Mouse (Mus musculus): ENCODE measurements around the gene Rho. TPM values are rescaled to one million over a fixed set of nuclear protein-coding genes. Genes with fewer than 3 reads are reported as not detected.

Rho gene
- total and polyA plus RNA-seq, 2 experiments from 2014 or later, result 0.08 to 0.37 TPM

DNA sequence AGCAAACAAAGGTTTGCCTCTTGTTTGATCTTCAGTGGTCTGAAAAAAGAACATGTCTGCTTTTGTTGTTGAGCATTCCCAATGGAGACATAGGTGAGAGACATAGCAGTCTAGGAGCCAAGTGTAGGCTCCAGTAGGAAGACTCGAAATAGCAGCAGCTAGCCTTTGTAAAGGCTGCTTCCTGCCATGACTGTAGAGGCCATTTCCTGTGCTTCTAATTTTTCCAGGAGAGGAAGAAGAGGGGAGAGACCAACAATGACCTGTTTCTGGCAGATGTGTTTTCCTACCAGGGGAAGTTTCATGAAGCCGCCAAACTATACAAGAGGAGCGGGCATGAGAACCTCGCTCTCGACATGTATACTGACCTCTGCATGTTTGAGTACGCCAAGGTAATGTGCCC, 26.0 kb upstream of the Rho start:
- Histone ChIP-seq H3K27me3 (ENCODE audit: insufficient read depth, low read length) (no peaks in the 10 kb centered on the region), H3K4me3 (ENCODE audit: low read length) (no peak overlapping the region), H3K27ac (no peak overlapping the region), H3K4me1 (ENCODE audit: insufficient read depth, low read length) (0 out of 2 replicates have a peak, but pooled peaks cover 3% of the 10 kb centered on the region), H3K9me3 (ENCODE audit: low read length) (no peaks in the 10 kb centered on the region), H3K4me2 (ENCODE audit: low read depth, low read length) (no peak overlapping the region), H3K9ac (replicated peaks; ENCODE audit: low read length) (no peak overlapping the region), H3K36me3 (ENCODE audit: insufficient read depth, low read length) (peaks cover 5% of the 10 kb centered on the region; the same call in 1 of the 2 replicates)
- no peak for DNase-seq (ENCODE audit: low spot score)
- no peak for TF ChIP-seq CTCF (IDR thresholded peaks at IDR 0.05; ENCODE audit: low read depth)
- no peak for ATAC-seq
- WGBS, result 90% methylated on average over 6 of the region's 6 CpGs

GRCm38 (mm10) chr6:115906455-115906854, 25.1 kb upstream of the Rho start:
- TF ChIP-seq CTCF (IDR thresholded peaks at IDR 0.05; ENCODE audit: low read depth), result no peak
- DNase-seq (ENCODE audit: low spot score) (no peak), ATAC-seq (no peak)
- Histone ChIP-seq H3K9me3 (ENCODE audit: low read length) (no peaks in the 10 kb centered on the region), H3K36me3 (ENCODE audit: insufficient read depth, low read length) (peaks cover 8% of the 10 kb centered on the region; the same call in 1 of the 2 replicates), H3K4me1 (ENCODE audit: insufficient read depth, low read length) (0 out of 2 replicates have a peak, but pooled peaks cover 3% of the 10 kb centered on the region), H3K27ac (no peak overlapping the region), H3K27me3 (ENCODE audit: insufficient read depth, low read length) (no peaks in the 10 kb centered on the region), H3K9ac (replicated peaks; ENCODE audit: low read length) (no peak overlapping the region), H3K4me3 (ENCODE audit: low read length) (no peak overlapping the region), H3K4me2 (ENCODE audit: low read depth, low read length) (no peak overlapping the region)
- 87% methylated on average over 1 of the region's 1 CpGs for WGBS

DNA sequence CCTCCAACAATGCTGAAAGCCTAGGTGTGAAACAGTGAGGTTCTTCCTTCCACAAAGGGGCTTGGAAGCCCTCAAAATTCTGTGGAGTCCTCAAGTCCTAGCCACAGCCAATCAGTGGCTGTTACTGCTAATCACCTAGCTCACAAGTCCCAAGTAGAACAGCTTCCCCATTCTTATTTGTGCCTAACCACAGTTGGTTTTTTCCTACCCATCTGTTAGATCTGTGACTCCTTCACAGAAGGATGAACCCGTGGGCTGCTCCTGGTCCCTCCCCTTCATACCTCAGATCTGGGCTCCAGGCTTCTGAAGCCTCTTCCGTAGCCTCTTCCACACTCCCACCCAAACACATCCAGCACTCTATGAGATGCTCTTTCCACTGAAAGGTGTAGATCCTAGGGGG, 24.7 kb upstream of the Rho start:
- Histone ChIP-seq H3K9ac (replicated peaks; ENCODE audit: low read length) (no peak overlapping the region), H3K36me3 (ENCODE audit: insufficient read depth, low read length) (peaks cover 8% of the 10 kb centered on the region; the same call in 1 of the 2 replicates), H3K4me2 (ENCODE audit: low read depth, low read length) (no peak overlapping the region), H3K27ac (no peak overlapping the region), H3K9me3 (ENCODE audit: low read length) (no peaks in the 10 kb centered on the region), H3K27me3 (ENCODE audit: insufficient read depth, low read length) (no peaks in the 10 kb centered on the region), H3K4me1 (ENCODE audit: insufficient read depth, low read length) (0 out of 2 replicates have a peak, but pooled peaks cover 3% of the 10 kb centered on the region), H3K4me3 (ENCODE audit: low read length) (no peak overlapping the region)
- WGBS, result 75% methylated on average over 2 of the region's 2 CpGs
- DNase-seq (ENCODE audit: low spot score) (no peak), ATAC-seq (no peak)
- no peak for TF ChIP-seq CTCF (IDR thresholded peaks at IDR 0.05; ENCODE audit: low read depth)

GRCm38 (mm10) chr6:115908421-115908982, 23.0 kb upstream of the Rho start:
- Histone ChIP-seq H3K27me3 (ENCODE audit: insufficient read depth, low read length) (no peaks in the 10 kb centered on the region), H3K27ac (no peak overlapping the region), H3K9me3 (ENCODE audit: low read length) (no peaks in the 10 kb centered on the region), H3K4me3 (ENCODE audit: low read length) (no peak overlapping the region), H3K9ac (replicated peaks; ENCODE audit: low read length) (no peak overlapping the region), H3K4me1 (ENCODE audit: insufficient read depth, low read length) (0 out of 2 replicates have a peak, but pooled peaks cover 3% of the 10 kb centered on the region), H3K36me3 (ENCODE audit: insufficient read depth, low read length) (peaks cover 8% of the 10 kb centered on the region; the same call in 1 of the 2 replicates), H3K4me2 (ENCODE audit: low read depth, low read length) (no peak overlapping the region)
- ATAC-seq (no peak), DNase-seq (ENCODE audit: low spot score) (no peak)
- no peak for TF ChIP-seq CTCF (IDR thresholded peaks at IDR 0.05; ENCODE audit: low read depth)
- WGBS, result 41% methylated on average over 6 of the region's 6 CpGs

DNA sequence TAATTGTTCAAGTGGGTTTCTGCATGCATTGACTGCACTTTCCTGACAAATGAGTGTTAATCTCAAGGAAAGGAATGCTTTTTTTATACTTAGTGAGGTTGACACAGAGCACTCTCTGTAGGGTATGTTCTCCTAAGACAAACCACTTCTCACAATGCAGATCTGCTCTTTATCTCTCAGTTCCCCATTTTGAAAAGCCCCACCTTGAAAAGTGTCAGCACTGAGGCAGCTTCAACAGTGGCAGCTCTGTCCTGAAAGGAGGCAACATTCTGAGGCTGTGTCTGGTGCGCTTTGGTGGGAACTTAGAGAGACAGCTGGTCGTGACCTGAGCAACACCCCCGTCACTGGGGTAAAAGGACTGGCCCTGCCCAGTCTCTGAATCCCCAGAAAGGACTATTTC, 22.5 kb upstream of the Rho start:
- DNase-seq (ENCODE audit: low spot score), result no peak
- ATAC-seq, result no peak
- 67% methylated on average over 3 of the region's 3 CpGs for WGBS

DNA sequence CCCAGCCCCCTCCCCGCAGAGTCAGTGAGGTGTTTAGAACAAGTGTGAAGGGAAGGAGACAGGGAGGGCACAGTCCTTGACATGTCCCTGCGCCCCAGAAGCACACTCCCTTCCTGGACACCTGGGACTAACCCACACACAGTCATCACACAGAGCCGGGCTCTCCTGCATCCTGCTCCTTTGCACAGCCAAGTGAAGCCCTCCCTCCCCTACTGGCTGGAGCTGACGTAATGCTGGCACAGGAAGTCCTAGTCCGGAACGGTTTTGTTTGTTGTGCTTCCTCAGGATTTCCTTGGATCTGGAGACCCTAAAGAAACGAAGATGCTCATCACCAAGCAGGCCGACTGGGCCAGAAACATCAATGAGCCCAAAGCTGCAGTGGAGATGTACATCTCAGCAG, 21.6 kb upstream of the Rho start:
- ATAC-seq (no peak), DNase-seq (ENCODE audit: low spot score) (no peak)
- WGBS, result 65% methylated on average over 8 of the region's 8 CpGs
- Histone ChIP-seq H3K27ac (no peak overlapping the region), H3K4me1 (ENCODE audit: insufficient read depth, low read length) (peaks cover 5% of the 10 kb centered on the region; the same call in 1 of the 2 replicates), H3K36me3 (ENCODE audit: insufficient read depth, low read length) (peaks cover 8% of the 10 kb centered on the region; the same call in 1 of the 2 replicates), H3K9ac (replicated peaks; ENCODE audit: low read length) (no peak overlapping the region), H3K9me3 (ENCODE audit: low read length) (no peaks in the 10 kb centered on the region), H3K27me3 (ENCODE audit: insufficient read depth, low read length) (no peaks in the 10 kb centered on the region), H3K4me3 (ENCODE audit: low read length) (no peak overlapping the region), H3K4me2 (ENCODE audit: low read depth, low read length) (no peak overlapping the region)
- TF ChIP-seq CTCF (IDR thresholded peaks at IDR 0.05; ENCODE audit: low read depth), result no peak

More for the DNA sequence above, 22.5 kb upstream of the Rho start:
- Histone ChIP-seq H3K27ac (no peak overlapping the region), H3K4me1 (ENCODE audit: insufficient read depth, low read length) (0 out of 2 replicates have a peak, but pooled peaks cover 3% of the 10 kb centered on the region), H3K9ac (replicated peaks; ENCODE audit: low read length) (no peak overlapping the region), H3K4me3 (ENCODE audit: low read length) (no peak overlapping the region), H3K4me2 (ENCODE audit: low read depth, low read length) (no peak overlapping the region), H3K9me3 (ENCODE audit: low read length) (no peaks in the 10 kb centered on the region), H3K27me3 (ENCODE audit: insufficient read depth, low read length) (no peaks in the 10 kb centered on the region), H3K36me3 (ENCODE audit: insufficient read depth, low read length) (peaks cover 8% of the 10 kb centered on the region; the same call in 1 of the 2 replicates)
- no peak for TF ChIP-seq CTCF (IDR thresholded peaks at IDR 0.05; ENCODE audit: low read depth)

- ATAC-seq (no peak), DNase-seq (ENCODE audit: low spot score) (no peak)
- Histone ChIP-seq H3K4me3 (ENCODE audit: low read length) (no peak overlapping the region), H3K36me3 (ENCODE audit: insufficient read depth, low read length) (0 out of 2 replicates have a peak, but pooled peaks cover 3% of the 10 kb centered on the region), H3K9me3 (ENCODE audit: low read length) (no peaks in the 10 kb centered on the region), H3K9ac (replicated peaks; ENCODE audit: low read length) (no peak overlapping the region), H3K27me3 (ENCODE audit: insufficient read depth, low read length) (no peaks in the 10 kb centered on the region), H3K4me2 (ENCODE audit: low read depth, low read length) (no peak overlapping the region), H3K27ac (no peak overlapping the region), H3K4me1 (ENCODE audit: insufficient read depth, low read length) (peaks cover 21% of the 10 kb centered on the region)
- no peak for TF ChIP-seq CTCF (IDR thresholded peaks at IDR 0.05; ENCODE audit: low read depth)
- WGBS, result 85% methylated on average over 6 of the region's 6 CpGs
These were observed 19.8 kb upstream of the Rho start for GRCm38 (mm10) chr6:115911763-115912162.

Data from hindbrain, postnatal 0 days (tissue).